Mouse (Mus musculus) activated CD4-positive, CD25-positive, alpha-beta regulatory T cell, adult 4 months (primary cell): ENCODE results near the gene Smim7. TPM values are rescaled to one million over a fixed set of nuclear protein-coding genes. Genes with fewer than 3 reads are reported as not detected.

Experiments
- ATAC-seq: one replicate; pipeline ENCODE4 v1.8.0; 2017
- polyA plus RNA-seq, 2 experiments: library from polyadenylated mRNA; unstranded; fragments of 100-300 nt; shearing (Covaris generic); gene quantifications; one replicate each; pipeline ENCODE4 v1.2.1; 2017

Smim7 gene
- polyA plus RNA-seq: 10 to 100 TPM; 81.4 to 85.5 TPM

GRCm38 (mm10) chr8:72570633-72571610, at the start of gene Smim7:
Smim7 (minus strand) TSS chr8:72571088.
- peak; percentile 88 for ATAC-seq

GRCm38 (mm10) chr8:72590198-72590597, 19.3 kb upstream of the Smim7 start:
- no peak for ATAC-seq

GRCm38 (mm10) chr8:72589286-72589685, 18.4 kb upstream of the Smim7 start:
- no peak for ATAC-seq

- no peak for ATAC-seq
Observed at GRCm38 (mm10) chr8:72588865-72589264, 18.0 kb upstream of the Smim7 start.

- ATAC-seq: no peak
Observed at GRCm38 (mm10) chr8:72587806-72588205, 16.9 kb upstream of the Smim7 start.

GRCm38 (mm10) chr8:72584390-72584789, 13.5 kb upstream of the Smim7 start:
- no peak for ATAC-seq

- no peak for ATAC-seq
Observed at GRCm38 (mm10) chr8:72583056-72583771, 12.3 kb upstream of the Smim7 start.

GRCm38 (mm10) chr8:72579374-72579773, 8.5 kb upstream of the Smim7 start:
- no peak for ATAC-seq

- no peak for ATAC-seq
Observed at GRCm38 (mm10) chr8:72577941-72578340, 7.1 kb upstream of the Smim7 start.

- ATAC-seq: no peak
Observed at GRCm38 (mm10) chr8:72577266-72577665, 6.4 kb upstream of the Smim7 start.

- no peak for ATAC-seq
Observed at GRCm38 (mm10) chr8:72575915-72576314, 5.0 kb upstream of the Smim7 start.

- ATAC-seq: no peak
Observed at GRCm38 (mm10) chr8:72573450-72573849, 2.6 kb upstream of the Smim7 start.

- no peak for ATAC-seq
Observed at GRCm38 (mm10) chr8:72572507-72572906, 1.6 kb upstream of the Smim7 start.

GRCm38 (mm10) chr8:72571611-72572473, 954 bp upstream of the Smim7 start, which contains the start of gene Tmem38a:
Tmem38a (plus strand) TSS chr8:72572055.
- ATAC-seq: no peak

- ATAC-seq: no peak
Observed at GRCm38 (mm10) chr8:72565970-72566369, 4.9 kb downstream of the Smim7 start.

- ATAC-seq: no peak
Observed at GRCm38 (mm10) chr8:72561111-72561689, 9.7 kb downstream of the Smim7 start.

GRCm38 (mm10) chr8:72555770-72556169, 15.1 kb downstream of the Smim7 start:
- no peak for ATAC-seq

GRCm38 (mm10) chr8:72549314-72549892, 21.5 kb downstream of the Smim7 start:
- ATAC-seq: no peak

GRCm38 (mm10) chr8:72548644-72549313, 22.1 kb downstream of the Smim7 start:
- ATAC-seq: peak; percentile 36

- ATAC-seq: peak; percentile 79
Observed at GRCm38 (mm10) chr8:72547802-72548643, 22.9 kb downstream of the Smim7 start, which contains the start of gene Med26. Med26 (minus strand) TSS chr8:72548270.
